Mouse (Mus musculus) ovary, postnatal 36 days (tissue): Measurements from ENCODE around the gene Ttll10.

Source experiments
- DNase-seq: peaks from one replicate; pipeline ENCODE4 v3.0.0; 2022; ENCODE audit warnings: low spot score, mixed read lengths

Ttll10 gene

GRCm38 (mm10) chr4:156059261-156059660 is at the start of gene Ttll10:
TSS of gene Ttll10 (minus strand) at chr4:156059414.
- DNase-seq = peak; percentile 42

GRCm38 (mm10) chr4:156103342-156103741 is 44.1 kb upstream of the Ttll10 start:
- no peak for DNase-seq

- DNase-seq = no peak
Measured at GRCm38 (mm10) chr4:156101481-156101903, 42.3 kb upstream of the Ttll10 start.

- no peak for DNase-seq
Measured at GRCm38 (mm10) chr4:156100501-156100900, 41.3 kb upstream of the Ttll10 start.

GRCm38 (mm10) chr4:156099427-156099826 is 40.2 kb upstream of the Ttll10 start:
- DNase-seq = no peak

- no peak for DNase-seq
Measured at GRCm38 (mm10) chr4:156097770-156098366, 38.7 kb upstream of the Ttll10 start.

- no peak for DNase-seq
Measured at GRCm38 (mm10) chr4:156096191-156096590, 37.0 kb upstream of the Ttll10 start.

GRCm38 (mm10) chr4:156093758-156094157 is 34.5 kb upstream of the Ttll10 start:
- no peak for DNase-seq

GRCm38 (mm10) chr4:156092765-156093164 is 33.6 kb upstream of the Ttll10 start:
- DNase-seq = no peak

GRCm38 (mm10) chr4:156091236-156091635 is 32.0 kb upstream of the Ttll10 start:
- DNase-seq = no peak

GRCm38 (mm10) chr4:156087398-156088087 is 28.3 kb upstream of the Ttll10 start:
- DNase-seq = no peak

- DNase-seq = no peak
Measured at GRCm38 (mm10) chr4:156085256-156085655, 26.0 kb upstream of the Ttll10 start.

GRCm38 (mm10) chr4:156084096-156084879 is 25.1 kb upstream of the Ttll10 start:
- no peak for DNase-seq

GRCm38 (mm10) chr4:156083348-156083747 is 24.1 kb upstream of the Ttll10 start:
- peak; percentile 33 for DNase-seq

- DNase-seq = no peak
Measured at GRCm38 (mm10) chr4:156082621-156083234, 23.5 kb upstream of the Ttll10 start.

- peak; percentile 59 for DNase-seq
Measured at GRCm38 (mm10) chr4:156077499-156078301, 18.5 kb upstream of the Ttll10 start.

- DNase-seq = no peak
Measured at GRCm38 (mm10) chr4:156076911-156077382, 17.7 kb upstream of the Ttll10 start.

GRCm38 (mm10) chr4:156070716-156071115 is 11.5 kb upstream of the Ttll10 start:
- DNase-seq = no peak

- DNase-seq = no peak
Measured at GRCm38 (mm10) chr4:156070276-156070675, 11.1 kb upstream of the Ttll10 start.

GRCm38 (mm10) chr4:156069701-156070100 is 10.5 kb upstream of the Ttll10 start:
- no peak for DNase-seq

GRCm38 (mm10) chr4:156067256-156067949 is 8.2 kb upstream of the Ttll10 start:
- no peak for DNase-seq
